Comparison of ENCODE assay signal across 9 mouse cellular contexts in genomic region chr14:118820111-118820510, GRCm38 (mm10). TPM values are rescaled to one million over a fixed set of nuclear protein-coding genes. Genes with fewer than 3 reads are reported as not detected.
DNase-seq lines count a peak whose midpoint lies in the region; ATAC-seq and TF ChIP-seq lines count a peak whose summit lies in the region.
"Had no signal": no experiment of that assay in that cellular context is flagged by ENCODE, and none has a peak within 500 bp of the region (broad histone marks: within the 10 kb centered on the region; RNA-seq: fewer than 3 reads in every experiment).

No protein-coding gene starts in this region.

- H3K9ac ChIP-seq in forebrain, postnatal 0 days, result no peak overlapping the region
- H3K9ac ChIP-seq in intestine, embryonic 14.5 days (ENCODE audit: low read length), result no peak overlapping the region
- no peak overlapping the region for H3K9ac ChIP-seq in midbrain, embryonic 12.5 days (replicated peaks)
- H3K9ac ChIP-seq in stomach, postnatal 0 days (ENCODE audit: low read length), result no peak overlapping the region

- TF ChIP-seq EP300 in stomach, postnatal 0 days (optimal IDR thresholded peaks at IDR 0.05), result no peak

- DNase-seq in urinary bladder, postnatal 36 days (ENCODE audit: low spot score in 2 of 2), result peak; percentile 39
- no peak for DNase-seq in urinary bladder, postnatal 4 days (ENCODE audit: low spot score in 2 of 2)
- DNase-seq in cerebellum, adult 8-10 months, result peak; percentile 27
- DNase-seq in forebrain, postnatal 0 days, result peak; percentile 90
- peak; percentile 76 for DNase-seq in intestine, embryonic 14.5 days (ENCODE audit: low spot score)
- peak; percentile 80 to 86 for DNase-seq in left cerebral cortex, postnatal 14 days (ENCODE audit: low spot score in 2 of 2)
- peak; percentile 61 for DNase-seq in stomach, postnatal 0 days (ENCODE audit: low spot score)

- WGBS in forebrain, postnatal 0 days, result 5% methylated on average over 8 of the region's 8 CpGs
- WGBS in intestine, embryonic 14.5 days, result 12% methylated on average over 8 of the region's 8 CpGs
- 12% methylated on average over 8 of the region's 8 CpGs for WGBS in midbrain, embryonic 12.5 days
- WGBS in stomach, postnatal 0 days, result 9% methylated on average over 8 of the region's 8 CpGs

- no peak overlapping the region for H3K4me3 ChIP-seq in forebrain, postnatal 0 days (ENCODE audit: low read depth, low read length)
- no peak overlapping the region for H3K4me3 ChIP-seq in intestine, embryonic 14.5 days (ENCODE audit: low read depth, low read length)
- H3K4me3 ChIP-seq in midbrain, embryonic 12.5 days, result no peak overlapping the region
- no peak overlapping the region for H3K4me3 ChIP-seq in stomach, postnatal 0 days (ENCODE audit: low read depth, low read length)

- peak; percentile 83 for ATAC-seq in forebrain, postnatal 0 days
- no peak for ATAC-seq in intestine, embryonic 14.5 days (replicated peaks; ENCODE audit: low FRiP score, low TSS enrichment, low read depth)
- ATAC-seq in midbrain, embryonic 12.5 days (ENCODE audit: low FRiP score, low read depth), result peak; percentile 42; the same call in 1 of the 2 replicates
- ATAC-seq in stomach, postnatal 0 days (ENCODE audit: low FRiP score, low TSS enrichment), result no peak

- H3K27ac ChIP-seq in forebrain, postnatal 0 days (ENCODE audit: low read depth, low read length), result no peak overlapping the region
- H3K27ac ChIP-seq in intestine, embryonic 14.5 days (ENCODE audit: low read depth), result no peak overlapping the region
- no peak overlapping the region for H3K27ac ChIP-seq in midbrain, embryonic 12.5 days (replicated peaks)
- no peak overlapping the region for H3K27ac ChIP-seq in stomach, postnatal 0 days (replicated peaks)

- no peaks in the 10 kb centered on the region for H3K27me3 ChIP-seq in forebrain, postnatal 0 days (ENCODE audit: insufficient read depth, low read length)
- no peaks in the 10 kb centered on the region for H3K27me3 ChIP-seq in intestine, embryonic 14.5 days (replicated peaks; ENCODE audit: control insufficient read depth, insufficient read depth, low read length)
- H3K27me3 ChIP-seq in midbrain, embryonic 12.5 days, result peaks cover 8% of the 10 kb centered on the region
- H3K27me3 ChIP-seq in stomach, postnatal 0 days (ENCODE audit: control insufficient read depth, insufficient read depth, low read length), result no peaks in the 10 kb centered on the region

- TF ChIP-seq CTCF in forebrain, postnatal 0 days (IDR thresholded peaks at IDR 0.05; ENCODE audit: low read depth), result peak; percentile 96
- peak; percentile 98 for TF ChIP-seq CTCF in stomach, postnatal 0 days (IDR thresholded peaks at IDR 0.05; ENCODE audit: low read depth)

- no peaks in the 10 kb centered on the region for H3K36me3 ChIP-seq in forebrain, postnatal 0 days (ENCODE audit: insufficient read depth)
- H3K36me3 ChIP-seq in intestine, embryonic 14.5 days (ENCODE audit: control insufficient read depth, insufficient read depth, low read length), result no peaks in the 10 kb centered on the region
- H3K36me3 ChIP-seq in midbrain, embryonic 12.5 days, result no peaks in the 10 kb centered on the region
- no peaks in the 10 kb centered on the region for H3K36me3 ChIP-seq in stomach, postnatal 0 days (ENCODE audit: control insufficient read depth, insufficient read depth, low read length)

- intact Hi-C loops in left cerebral cortex, postnatal 14 days (cut with DNase I), result loop anchor here (5.0 kb wide), 1 partner anchor 92 kb away; no protein-coding TSS in a partner anchor

- H3K4me1 ChIP-seq in forebrain, postnatal 0 days (ENCODE audit: insufficient read depth), result no peaks in the 10 kb centered on the region
- H3K4me1 ChIP-seq in intestine, embryonic 14.5 days (replicated peaks; ENCODE audit: control insufficient read depth, insufficient read depth, low read length), result no peaks in the 10 kb centered on the region
- no peaks in the 10 kb centered on the region for H3K4me1 ChIP-seq in midbrain, embryonic 12.5 days
- H3K4me1 ChIP-seq in stomach, postnatal 0 days (replicated peaks; ENCODE audit: control insufficient read depth, insufficient read depth), result 0 out of 2 replicates have a peak, but pooled peaks cover 2% of the 10 kb centered on the region

- no peaks in the 10 kb centered on the region for H3K9me3 ChIP-seq in forebrain, postnatal 0 days (ENCODE audit: low read length)
- H3K9me3 ChIP-seq in intestine, embryonic 14.5 days (ENCODE audit: control insufficient read depth, low read length), result 0 out of 2 replicates have a peak, but pooled peaks cover 7% of the 10 kb centered on the region
- 0 out of 2 replicates have a peak, but pooled peaks cover 2% of the 10 kb centered on the region for H3K9me3 ChIP-seq in midbrain, embryonic 12.5 days
- H3K9me3 ChIP-seq in stomach, postnatal 0 days (ENCODE audit: control insufficient read depth, low read length), result no peaks in the 10 kb centered on the region

- H3K4me2 ChIP-seq in forebrain, postnatal 0 days (ENCODE audit: low read depth), result peak overlapping the region; percentile 17; the same call in 1 of the 2 replicates
- no peak overlapping the region for H3K4me2 ChIP-seq in intestine, embryonic 14.5 days (ENCODE audit: low read length)
- no peak overlapping the region for H3K4me2 ChIP-seq in midbrain, embryonic 12.5 days (replicated peaks)
- H3K4me2 ChIP-seq in stomach, postnatal 0 days (replicated peaks; ENCODE audit: low read depth), result 0 out of 2 replicates have a peak overlapping the region, but pooled peaks have one; percentile 20

RNA-seq across cellular contexts. Expression of gene Cldn10, which starts 32.4 kb away (rescaled TPM):
- total RNA-seq in forebrain, postnatal 0 days (2014; rRNA removed), result 2.4 and 3.1 TPM in 2 replicates
- polyA plus RNA-seq in forebrain, postnatal 0 days (2015; fragmentation: Nextera tagmentation; extraction: Ambion mirVana), result 7.2 and 11.3 TPM in 2 replicates
- 0.93 and 14.2 TPM in 2 replicates for polyA plus RNA-seq in intestine, embryonic 14.5 days (2014; fragmentation: Nextera tagmentation; extraction: Ambion mirVana)
- 10 to 100 TPM; 17.1 to 21.4 TPM for total RNA-seq in left cerebral cortex, postnatal 14 days (2021)
- polyA plus RNA-seq in midbrain, embryonic 12.5 days (2016; fragmentation: Nextera tagmentation; extraction: Ambion mirVana), result 0.77 and 0.85 TPM in 2 replicates
- polyA plus RNA-seq in stomach, postnatal 0 days (2015; fragmentation: Nextera tagmentation; extraction: Ambion mirVana), result 8.2 and 8.4 TPM in 2 replicates
- total RNA-seq: gastrocnemius, postnatal 36 days had no signal

Comparison
In these comparisons a context has a peak if more than half of its experiments do, and no peak if none do; other contexts are left out.
1. DNase-seq: peak in urinary bladder, postnatal 36 days (2 of 2), cerebellum, adult 8-10 months (single experiment), forebrain, postnatal 0 days (single experiment), intestine, embryonic 14.5 days (single experiment), left cerebral cortex, postnatal 14 days (2 of 2) and stomach, postnatal 0 days (single experiment); none in urinary bladder, postnatal 4 days (0 of 2).
2. ATAC-seq: peak in forebrain, postnatal 0 days (single experiment) and midbrain, embryonic 12.5 days (single experiment); none in intestine, embryonic 14.5 days (single experiment) and stomach, postnatal 0 days (single experiment).
3. H3K4me2 ChIP-seq: peak in forebrain, postnatal 0 days (single experiment) and stomach, postnatal 0 days (single experiment); none in intestine, embryonic 14.5 days (single experiment) and midbrain, embryonic 12.5 days (single experiment).